Mouse (Mus musculus): Measurements from ENCODE around the gene C1qb. TPM values are rescaled to one million over a fixed set of nuclear protein-coding genes. Genes with fewer than 3 reads are reported as not detected.

The C1qb gene
- polyA plus RNA-seq, 1 experiment: 2.6 TPM

GRCm38 (mm10) chr4:136833619-136834351 is 52.2 kb downstream of the C1qb start:
- TF ChIP-seq TAL1 (IDR thresholded peaks at IDR 0.05; ENCODE audit: low read length) (no peak), GATA1 (IDR thresholded peaks at IDR 0.05; ENCODE audit: low read length) (no peak)
- H3K4me1 ChIP-seq (ENCODE audit: control insufficient read depth): no peaks in the 10 kb centered on the region; the same call in 1 of the 2 replicates
- H3K27me3 ChIP-seq (ENCODE audit: control insufficient read depth): peaks cover 80% of the 10 kb centered on the region
- H3K36me3 ChIP-seq (ENCODE audit: control insufficient read depth): no peaks in the 10 kb centered on the region
- H3K4me3 ChIP-seq (replicated peaks): no peak overlapping the region
- H3K9me3 ChIP-seq (ENCODE audit: control insufficient read depth, low read length): no peaks in the 10 kb centered on the region

- Histone ChIP-seq H3K36me3 (ENCODE audit: control insufficient read depth) (no peaks in the 10 kb centered on the region), H3K9me3 (ENCODE audit: control insufficient read depth, low read length) (no peaks in the 10 kb centered on the region), H3K4me3 (replicated peaks) (no peak overlapping the region), H3K4me1 (ENCODE audit: control insufficient read depth) (no peaks in the 10 kb centered on the region; the same call in 1 of the 2 replicates), H3K27me3 (ENCODE audit: control insufficient read depth) (peaks cover 70% of the 10 kb centered on the region)
- TF ChIP-seq TAL1 (IDR thresholded peaks at IDR 0.05; ENCODE audit: low read length): no peak
- no peak for TF ChIP-seq GATA1 (IDR thresholded peaks at IDR 0.05; ENCODE audit: low read length)
Measured at GRCm38 (mm10) chr4:136832559-136833232, 53.3 kb downstream of the C1qb start.

GRCm38 (mm10) chr4:136830272-136830823 is 55.6 kb downstream of the C1qb start:
- TF ChIP-seq TAL1 (IDR thresholded peaks at IDR 0.05; ENCODE audit: low read length): no peak
- TF ChIP-seq GATA1 (IDR thresholded peaks at IDR 0.05; ENCODE audit: low read length): no peak
- H3K9me3 ChIP-seq (ENCODE audit: control insufficient read depth, low read length): no peaks in the 10 kb centered on the region
- no peaks in the 10 kb centered on the region for H3K36me3 ChIP-seq (ENCODE audit: control insufficient read depth)
- no peak overlapping the region for H3K4me3 ChIP-seq (replicated peaks)
- H3K27me3 ChIP-seq (ENCODE audit: control insufficient read depth): peaks cover 46% of the 10 kb centered on the region
- no peaks in the 10 kb centered on the region for H3K4me1 ChIP-seq (ENCODE audit: control insufficient read depth)

Other genes with a start within 250 kb of the C1qb start
- gene Ephb2, start 50.2 kb downstream of the C1qb start, polyA plus RNA-seq (2012): not detected in 2 replicates
- 4.0 and 6.2 TPM in 2 replicates for gene C1qc, start 6.9 kb upstream of the C1qb start, polyA plus RNA-seq (2012)
- gene C1qa, start 12.6 kb upstream of the C1qb start, polyA plus RNA-seq (2012): 3.4 and 4.0 TPM in 2 replicates
- gene Epha8, start 70.6 kb upstream of the C1qb start, polyA plus RNA-seq (2012): 11.7 and 12.9 TPM in 2 replicates
- 0.17 TPM in 2 replicates for gene Zbtb40, start 162.6 kb upstream of the C1qb start, polyA plus RNA-seq (2012)